Mouse (Mus musculus) thymus, postnatal 4 days (tissue): ENCODE data around the gene Ppp4r3a.
"Not testable (repeated sequence)": the region's sequence is repeated elsewhere in the genome, so short reads cannot be mapped to it uniquely, and the experiment has no call there.

Experiments used
- DNase-seq: peaks from one replicate; pipeline ENCODE4 v3.0.0; 2021

Ppp4r3a gene

GRCm38 (mm10) chr12:101028247-101028953 lies 55.1 kb downstream of the Ppp4r3a start:
- no peak for DNase-seq

DNA sequence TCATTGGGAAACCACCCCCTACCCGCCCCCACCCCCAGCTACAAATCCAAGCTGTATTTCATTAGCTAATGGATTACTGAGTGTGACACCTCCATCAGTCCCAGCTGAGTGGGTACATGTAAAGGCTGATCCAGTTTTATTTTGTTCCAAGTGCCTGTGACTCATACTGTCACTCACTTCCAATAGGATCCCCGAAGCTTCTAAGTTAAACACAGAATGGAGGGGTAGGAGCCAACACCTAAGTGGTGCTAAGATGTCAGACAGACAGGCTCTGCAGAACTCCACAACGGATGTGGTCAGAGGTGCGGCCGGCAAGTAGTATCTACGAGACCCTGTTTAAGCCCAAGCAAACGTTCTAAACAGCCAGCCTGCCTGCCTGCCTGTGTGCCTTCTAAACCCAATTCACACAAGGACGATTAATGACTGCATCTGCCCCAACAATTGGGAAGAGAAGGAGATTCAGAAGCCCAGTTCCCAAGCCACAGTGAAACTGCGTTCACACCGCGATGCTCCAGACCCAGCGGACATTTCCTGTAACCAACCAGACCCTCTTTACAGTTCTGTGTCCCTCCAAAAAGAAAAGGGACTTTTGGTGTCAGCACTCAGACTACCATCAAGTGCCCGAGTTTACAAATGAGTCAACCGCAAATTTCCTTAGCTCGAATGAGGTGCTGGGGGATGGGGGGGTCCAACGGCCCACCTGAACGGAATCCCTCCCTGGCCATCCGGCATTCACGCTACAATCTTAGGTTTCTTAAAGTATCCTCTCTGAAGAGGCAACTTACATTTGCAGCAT lies 55.9 kb downstream of the Ppp4r3a start:
- peak; percentile 60 for DNase-seq

GRCm38 (mm10) chr12:101026946-101027345 lies 56.6 kb downstream of the Ppp4r3a start:
- DNase-seq = no peak

DNA sequence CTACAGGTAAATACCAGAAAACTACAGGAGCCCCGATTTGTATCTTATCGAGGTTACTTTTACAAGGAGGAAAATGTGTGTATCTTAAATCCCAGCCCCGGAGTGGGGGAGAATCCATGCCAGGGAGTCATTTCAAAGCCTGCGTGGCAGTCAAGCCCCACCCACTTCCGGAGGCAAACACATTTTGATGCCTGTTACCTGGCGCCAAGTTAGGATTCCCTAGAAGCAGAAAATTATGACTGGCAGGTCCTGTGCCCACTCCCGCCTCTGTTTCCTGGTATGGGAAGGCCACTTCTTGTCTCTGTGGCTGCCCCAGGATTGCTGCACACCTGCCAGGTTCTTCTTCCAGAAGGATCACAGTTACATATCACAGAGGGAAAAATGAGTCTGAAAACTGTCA lies 57.0 kb downstream of the Ppp4r3a start:
- peak; percentile 43 for DNase-seq

- DNase-seq = peak; percentile 5
Measured at GRCm38 (mm10) chr12:101026025-101026424, 57.5 kb downstream of the Ppp4r3a start.

DNA sequence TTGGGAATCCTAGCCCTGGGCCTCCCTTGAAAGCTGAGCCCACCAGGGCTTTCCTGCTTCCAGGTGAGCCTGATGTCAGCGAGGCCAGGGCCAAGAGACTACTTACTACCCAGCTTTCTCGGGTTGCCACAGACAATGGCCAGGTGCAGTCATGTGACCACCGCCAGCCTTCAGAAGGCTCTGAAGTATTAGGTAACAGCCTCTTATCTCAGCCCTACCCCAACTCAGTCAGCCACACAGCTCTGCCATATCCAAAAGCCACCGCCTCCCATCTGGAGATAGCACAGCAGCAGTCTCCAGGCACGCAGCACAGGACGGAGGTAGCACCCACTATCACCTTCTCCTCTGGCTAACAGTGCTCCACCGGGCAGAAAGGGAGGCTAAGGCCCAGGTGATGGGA lies 58.1 kb downstream of the Ppp4r3a start:
- peak; percentile 16 for DNase-seq

GRCm38 (mm10) chr12:101024824-101025223 lies 58.7 kb downstream of the Ppp4r3a start:
- peak; percentile 6 for DNase-seq

GRCm38 (mm10) chr12:101023143-101023542 lies 60.4 kb downstream of the Ppp4r3a start:
- DNase-seq = peak; percentile 9

DNA sequence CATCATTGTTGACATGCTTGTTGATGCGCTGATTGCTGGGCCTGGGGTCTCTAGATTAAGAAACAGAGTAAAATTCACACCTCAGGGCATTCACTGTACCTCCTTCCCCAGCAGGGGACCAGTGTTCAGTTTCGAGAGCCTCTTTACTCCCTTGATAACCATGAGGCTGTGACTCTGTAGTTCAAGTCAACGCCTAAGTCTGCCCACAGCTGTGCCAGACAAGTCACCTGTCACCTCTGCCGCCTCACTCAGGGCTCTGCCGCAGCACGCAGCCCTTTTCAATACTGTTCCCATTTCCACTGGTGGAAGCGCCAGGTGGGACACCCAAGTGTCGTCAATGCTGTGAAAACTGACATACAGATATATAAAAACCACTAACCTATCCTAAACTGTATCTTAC lies 61.1 kb downstream of the Ppp4r3a start:
- peak; percentile 13 for DNase-seq

DNA sequence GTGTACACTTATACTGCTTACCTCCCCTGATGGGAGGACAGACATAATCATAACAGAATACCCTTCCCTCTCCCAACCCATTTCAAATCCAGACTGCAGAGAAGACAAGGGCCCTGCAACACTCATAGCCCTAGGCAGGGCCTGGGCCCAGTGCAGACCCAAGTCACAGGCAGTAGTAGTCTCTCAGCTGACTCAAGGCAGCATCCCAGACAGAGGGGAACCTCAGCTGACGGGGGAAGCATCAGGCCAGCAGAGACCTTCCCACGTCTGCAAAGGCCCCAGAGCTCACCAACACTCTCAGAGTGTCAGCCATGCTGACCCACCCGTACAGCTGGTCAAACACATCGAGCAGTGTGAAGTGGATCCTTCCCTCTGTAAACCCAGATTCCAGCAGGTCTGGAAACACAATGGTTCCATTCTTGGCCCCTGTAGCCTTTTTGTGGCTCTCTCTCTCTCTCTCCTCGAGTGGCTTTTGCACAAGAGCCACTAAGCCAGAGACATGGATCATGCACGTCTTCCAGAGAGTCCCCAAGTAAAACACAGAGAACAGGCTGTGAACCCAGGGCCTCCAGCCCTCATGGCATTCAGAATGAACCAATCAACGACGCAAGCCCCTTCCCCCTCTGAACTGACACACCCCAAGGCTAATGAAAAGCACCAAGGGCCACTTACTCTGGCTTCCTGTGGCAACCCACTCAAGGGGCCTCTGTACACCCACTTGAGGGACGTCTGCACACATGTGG lies 61.8 kb downstream of the Ppp4r3a start:
- peak; percentile 10 for DNase-seq

GRCm38 (mm10) chr12:101020210-101021015 lies 63.1 kb downstream of the Ppp4r3a start:
- peak; percentile 6 for DNase-seq

- peak; percentile 10 for DNase-seq
Measured at GRCm38 (mm10) chr12:101019443-101019842, 64.1 kb downstream of the Ppp4r3a start.

- peak; percentile 9 for DNase-seq
Measured at GRCm38 (mm10) chr12:101019031-101019430, 64.5 kb downstream of the Ppp4r3a start.

- peak; percentile 82 for DNase-seq
Measured at GRCm38 (mm10) chr12:101017971-101018371, 65.5 kb downstream of the Ppp4r3a start.

- DNase-seq = no peak
Measured at GRCm38 (mm10) chr12:101016412-101016928, 67.0 kb downstream of the Ppp4r3a start.

GRCm38 (mm10) chr12:101015926-101016325 lies 67.6 kb downstream of the Ppp4r3a start:
- peak; percentile 79 for DNase-seq

GRCm38 (mm10) chr12:101015165-101015560 lies 68.3 kb downstream of the Ppp4r3a start:
- peak; percentile 23 for DNase-seq

GRCm38 (mm10) chr12:101014549-101015164 lies 68.8 kb downstream of the Ppp4r3a start:
- DNase-seq = no peak

DNA sequence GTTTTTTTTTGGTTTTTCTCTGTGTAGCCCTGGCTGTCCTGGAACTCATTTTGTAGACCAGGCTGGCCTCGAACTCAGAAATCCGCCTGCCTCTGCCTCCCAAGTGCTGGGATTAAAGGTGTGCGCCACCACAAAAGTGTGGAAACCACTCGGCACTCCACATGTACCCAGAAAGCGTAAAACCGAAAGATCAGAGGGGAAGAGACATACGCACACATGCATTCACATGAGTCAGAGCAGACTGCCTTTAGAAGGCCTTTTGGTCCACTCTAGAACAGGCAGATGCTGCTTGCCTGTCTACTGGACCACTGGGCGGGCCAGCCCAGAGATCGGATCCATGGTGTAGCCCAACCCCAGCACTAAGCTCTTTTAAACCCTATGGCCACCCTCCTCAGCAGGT lies 69.8 kb downstream of the Ppp4r3a start:
- DNase-seq = not testable (repeated sequence)

GRCm38 (mm10) chr12:101013078-101013665 lies 70.3 kb downstream of the Ppp4r3a start:
- no peak for DNase-seq
